Mouse (Mus musculus) bone marrow macrophage, adult 2 months (primary cell): ENCODE data around the gene Chaf1a. TPM values are rescaled to one million over a fixed set of nuclear protein-coding genes. Genes with fewer than 3 reads are reported as not detected.

ENCODE experiments used
- H3K27ac ChIP-seq: 2 replicates; pipeline ENCODE4 v1.5.1; 2012; ENCODE audit warnings: low read depth, low read length; ENCODE audit not compliant: insufficient read depth
- H3K4me1 ChIP-seq: 2 replicates; pipeline ENCODE4 v1.6.1; 2012; ENCODE audit warnings: low read length; ENCODE audit not compliant: control insufficient read depth, insufficient read depth
- H3K4me3 ChIP-seq: 2 replicates; pipeline ENCODE4 v1.5.1; 2012; ENCODE audit warnings: mild to moderate bottlenecking, low read length, moderate library complexity; ENCODE audit not compliant: insufficient read depth
- CTCF ChIP-seq: IDR thresholded peaks from 2 replicates; pipeline ENCODE4 v1.5.1; 2012; ENCODE audit warnings: low read depth, mild to moderate bottlenecking, low read length, moderate library complexity
- POLR2A ChIP-seq: IDR thresholded peaks from 2 replicates; pipeline ENCODE4 v1.6.1; 2012; ENCODE audit warnings: mild to moderate bottlenecking, low read depth, low read length, borderline replicate concordance
- polyA plus RNA-seq: library from polyadenylated mRNA; stranded (reverse); fragments of >200 nt; gene quantifications from 2 replicates; pipeline ENCODE4 v1.2.4, GENCODE M21; 2012; ENCODE audit not compliant: missing spikeins, insufficient read depth, insufficient read length

Gene Chaf1a
- polyA plus RNA-seq, 1 experiment = 14.1 TPM

DNA sequence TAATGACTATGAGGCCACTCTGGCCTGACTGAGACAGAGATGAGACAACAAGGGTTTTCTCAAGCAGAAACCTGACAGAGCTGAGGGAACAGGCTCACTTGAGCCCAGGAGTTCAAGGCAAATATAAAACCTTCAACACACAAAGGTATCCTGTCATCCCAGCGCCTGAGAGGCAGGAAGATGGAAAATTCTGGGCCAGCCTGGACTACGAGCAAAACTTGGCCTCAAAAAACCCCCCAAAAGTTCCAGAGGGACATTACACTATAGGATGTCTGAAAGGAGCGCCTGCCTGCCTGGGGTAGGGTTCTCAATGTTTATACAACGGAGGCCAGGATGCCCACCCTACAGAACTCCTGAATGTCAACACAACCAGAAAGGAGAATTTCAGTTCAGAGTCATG is 5.0 kb upstream of the Chaf1a start:
- Histone ChIP-seq H3K4me3 (peak overlapping the region; percentile 96), H3K4me1 (peaks cover 50% of the 10 kb centered on the region), H3K27ac (0 out of 2 replicates have a peak overlapping the region, but pooled peaks have one; percentile 13)
- TF ChIP-seq CTCF = no peak
- TF ChIP-seq POLR2A = no peak

DNA sequence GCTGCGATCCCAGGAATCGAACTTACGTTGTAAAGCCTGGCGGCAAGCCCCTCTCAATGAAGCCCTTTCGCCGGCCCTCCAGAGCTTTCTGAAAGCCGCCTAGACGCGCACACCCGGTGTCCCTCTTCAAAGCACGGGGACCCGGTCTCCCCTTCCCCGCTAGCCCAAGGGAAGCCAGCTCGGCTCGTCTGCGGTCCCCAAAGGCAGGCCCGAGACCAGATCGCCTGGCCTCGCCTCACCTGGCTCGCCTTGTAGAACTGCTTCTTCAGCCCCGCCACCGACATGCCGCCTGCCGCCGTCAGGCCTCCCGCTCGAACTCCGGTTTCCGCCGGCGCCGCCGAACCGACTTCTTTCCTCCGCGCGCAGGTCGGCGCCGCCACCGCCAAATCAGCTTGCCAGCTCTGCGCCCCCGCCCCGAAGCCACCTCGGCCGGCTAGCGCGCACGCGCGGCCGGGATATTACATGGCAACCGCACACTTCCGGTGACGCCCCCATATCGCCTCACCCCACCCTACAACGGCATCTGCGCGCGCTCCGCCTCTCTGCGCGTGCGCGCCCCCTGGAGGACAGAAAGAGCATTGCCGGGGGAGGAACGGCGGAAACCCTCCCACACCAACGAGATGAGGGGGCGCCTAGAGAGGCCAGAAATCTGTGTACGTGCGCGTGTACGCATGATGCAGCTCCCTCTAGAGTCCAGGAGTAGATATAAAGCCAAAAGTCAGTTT is 3.9 kb upstream of the Chaf1a start, which contains the start of gene Sh3gl1:
TSS of gene Sh3gl1 (minus strand) at position 460 of the 725 bp plus-strand sequence.
- Histone ChIP-seq H3K27ac (peak within 1 kb of the TSS; percentile 79), H3K4me1 (peaks cover 42% of the 10 kb centered on the region), H3K4me3 (peak within 1 kb of the TSS; percentile 96)
- TF ChIP-seq CTCF = peak; percentile 64
- TF ChIP-seq POLR2A = no peak

- Histone ChIP-seq H3K4me1 (peaks cover 40% of the 10 kb centered on the region), H3K4me3 (peak overlapping the region; percentile 63), H3K27ac (no peak overlapping the region)
- no peak for TF ChIP-seq POLR2A
- TF ChIP-seq CTCF = no peak; the same call in 1 of the 2 replicates
Observed at GRCm38 (mm10) chr17:56036901-56037287, 3.3 kb upstream of the Chaf1a start.

GRCm38 (mm10) chr17:56038583-56039261 is 1.5 kb upstream of the Chaf1a start:
- Histone ChIP-seq H3K27ac (no peak overlapping the region), H3K4me1 (peaks cover 27% of the 10 kb centered on the region), H3K4me3 (no peak overlapping the region)
- no peak for TF ChIP-seq POLR2A
- TF ChIP-seq CTCF = no peak

DNA sequence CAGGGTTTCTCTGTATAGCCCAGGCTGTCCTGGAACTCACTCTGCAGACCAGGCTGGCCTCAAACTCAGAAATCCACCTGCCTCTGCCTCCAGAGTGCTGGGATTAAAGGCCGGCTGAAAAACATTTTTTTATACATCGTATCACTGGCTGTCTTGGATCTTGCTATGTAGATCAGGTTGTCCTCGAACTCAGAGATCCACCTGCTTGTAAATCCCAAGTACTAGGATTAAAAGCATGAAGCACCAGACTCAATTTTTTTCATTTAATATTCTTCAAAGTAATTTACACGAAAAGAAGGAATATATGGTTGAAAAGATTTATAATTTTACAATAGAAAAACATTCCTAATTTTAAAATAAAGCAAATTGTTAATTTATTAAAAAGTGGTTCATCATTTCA is 894 bp upstream of the Chaf1a start:
- peaks cover 23% of the 10 kb centered on the region for H3K4me1 ChIP-seq

GRCm38 (mm10) chr17:56040857-56041163 is 571 bp downstream of the Chaf1a start:
- 0 out of 2 replicates have a peak overlapping the region, but pooled peaks have one; percentile 11 for H3K27ac ChIP-seq
- peaks cover 16% of the 10 kb centered on the region for H3K4me1 ChIP-seq
- TF ChIP-seq CTCF = no peak
- TF ChIP-seq POLR2A = no peak

More for the DNA sequence above, 894 bp upstream of the Chaf1a start:
- peak overlapping the region; percentile 41; the same call in 1 of the 2 replicates for H3K4me3 ChIP-seq
- TF ChIP-seq POLR2A (no peak), CTCF (no peak)
- H3K27ac ChIP-seq = peak overlapping the region; percentile 52; the same call in 1 of the 2 replicates

DNA sequence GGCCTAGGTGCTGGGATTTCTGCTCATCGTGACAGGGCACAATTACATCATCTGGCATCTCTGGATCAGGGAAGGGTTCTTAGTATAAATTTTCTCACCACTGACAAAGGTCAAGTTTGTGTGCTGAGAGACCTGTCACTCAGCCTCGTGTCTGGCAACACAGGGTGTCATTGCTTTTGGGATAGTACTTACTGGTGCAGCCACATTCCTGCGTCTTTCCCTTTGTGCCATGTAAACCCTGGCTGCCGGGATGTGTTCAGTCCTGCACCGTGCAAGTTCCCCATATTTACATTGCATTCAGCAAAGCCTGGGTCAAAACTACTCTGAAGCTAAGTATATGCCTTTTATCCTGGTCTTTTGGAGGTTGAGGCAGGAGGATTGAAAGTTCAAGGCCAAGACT is 11.1 kb downstream of the Chaf1a start:
- TF ChIP-seq POLR2A (no peak), CTCF (no peak)
- no peak overlapping the region for H3K27ac ChIP-seq
- H3K4me3 ChIP-seq = no peak overlapping the region
- no peaks in the 10 kb centered on the region for H3K4me1 ChIP-seq

More at GRCm38 (mm10) chr17:56040857-56041163, 571 bp downstream of the Chaf1a start:
- H3K4me3 ChIP-seq = peak overlapping the region; percentile 69

GRCm38 (mm10) chr17:56054938-56055337 is 14.7 kb downstream of the Chaf1a start:
- TF ChIP-seq POLR2A = no peak
- no peak for TF ChIP-seq CTCF
- Histone ChIP-seq H3K4me1 (no peaks in the 10 kb centered on the region), H3K27ac (no peak overlapping the region), H3K4me3 (no peak overlapping the region)

DNA sequence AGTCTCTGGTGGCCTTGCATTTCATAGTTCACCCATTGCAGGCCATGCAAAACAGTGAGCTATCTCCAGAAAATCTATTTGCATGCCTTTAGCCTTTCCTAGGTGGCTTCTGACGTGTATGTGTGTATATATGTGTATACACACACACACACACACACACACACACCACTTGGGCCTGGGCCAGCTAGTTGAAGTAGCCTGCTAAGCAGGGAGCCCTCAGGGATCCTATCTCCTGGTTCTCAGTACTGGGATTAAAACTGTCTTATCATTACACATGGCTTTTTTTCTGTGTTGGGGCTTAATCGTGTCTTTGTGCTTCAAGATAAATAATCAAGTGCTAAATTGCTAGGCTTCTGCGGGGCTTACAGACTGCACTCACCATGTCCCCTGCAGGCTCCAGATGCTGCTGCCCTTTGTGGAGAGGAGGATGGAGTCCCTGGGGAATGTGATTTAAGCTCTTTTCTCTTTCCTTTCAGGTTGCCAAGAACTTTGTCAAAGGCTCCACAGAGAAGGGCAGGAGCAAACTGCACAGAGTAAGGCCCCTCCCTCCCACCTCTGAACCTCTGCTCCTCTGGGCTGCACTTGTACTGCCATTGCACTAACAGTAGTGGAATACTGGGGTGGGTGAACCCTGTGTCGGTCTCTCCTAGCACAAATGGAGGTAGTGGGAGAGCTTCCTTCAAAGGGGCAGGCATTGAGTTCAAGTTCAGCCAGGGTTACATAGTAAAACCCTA is 15.9 kb downstream of the Chaf1a start:
- TF ChIP-seq POLR2A (no peak), CTCF (no peak)
- no peaks in the 10 kb centered on the region for H3K4me1 ChIP-seq
- no peak overlapping the region for H3K4me3 ChIP-seq
- H3K27ac ChIP-seq = no peak overlapping the region

DNA sequence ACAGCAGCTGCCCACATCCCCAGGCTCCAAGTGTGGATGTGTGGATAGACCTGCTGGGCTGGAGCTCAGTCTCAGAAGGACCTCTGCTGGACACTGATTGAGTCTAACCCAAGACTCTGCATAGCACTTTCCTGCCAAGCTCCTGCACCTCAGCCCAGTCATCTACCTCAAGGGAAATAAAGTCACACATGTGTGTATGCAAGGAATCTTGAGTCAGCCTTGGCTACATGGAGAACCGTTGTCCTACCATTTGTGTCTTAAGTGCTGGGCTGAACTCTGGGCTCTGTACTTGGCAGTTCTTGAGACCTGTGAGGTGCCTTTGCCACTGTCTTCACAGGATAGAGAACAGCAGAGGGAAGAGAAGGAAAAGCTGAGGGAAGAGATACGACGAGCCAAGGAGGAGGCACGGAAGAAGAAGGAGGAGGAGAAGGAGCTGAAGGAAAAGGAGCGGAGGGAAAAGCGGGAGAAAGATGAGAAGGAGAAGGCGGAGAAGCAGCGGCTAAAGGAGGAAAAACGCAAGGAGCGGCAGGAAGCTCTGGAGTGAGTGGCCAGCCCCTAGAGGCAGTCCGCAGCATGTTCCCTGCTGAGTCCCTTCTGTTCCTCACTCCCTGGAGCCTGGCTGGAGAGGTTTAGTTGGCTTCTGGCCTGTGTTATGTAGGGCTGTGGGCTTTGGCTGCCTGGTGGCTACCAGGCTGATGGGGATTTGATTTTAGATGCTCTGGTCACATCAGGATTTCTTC is 17.3 kb downstream of the Chaf1a start:
- no peak overlapping the region for H3K4me3 ChIP-seq
- H3K27ac ChIP-seq = no peak overlapping the region
- no peaks in the 10 kb centered on the region for H3K4me1 ChIP-seq
- TF ChIP-seq CTCF (no peak), POLR2A (no peak)
